Mouse (Mus musculus): ENCODE measurements at regions not wholly inside any gene's neighbourhood (a gene's known extent, or its start where the extent isn't known, plus 50 kb on each side); places are given as distances from the start of the nearest gene placed in this dataset.
"Not testable (repeated sequence)": the region's sequence is repeated elsewhere in the genome, so short reads cannot be mapped to it uniquely, and the experiment has no call there.

- H3K4me3 ChIP-seq = no peak overlapping the region
- ATAC-seq (ENCODE audit: low FRiP score, low read depth) = no peak
- H3K4me1 ChIP-seq (replicated peaks) = no peaks in the 10 kb centered on the region
- H3K36me3 ChIP-seq = no peaks in the 10 kb centered on the region
- H3K4me2 ChIP-seq = no peak overlapping the region
- WGBS = 77% methylated on average over 7 of the region's 7 CpGs
- no peak overlapping the region for H3K27ac ChIP-seq (replicated peaks)
- H3K9me3 ChIP-seq = no peaks in the 10 kb centered on the region
- H3K9ac ChIP-seq = no peak overlapping the region
- no peaks in the 10 kb centered on the region for H3K27me3 ChIP-seq
Measured at GRCm38 (mm10) chr13:26114136-26114535, 655.8 kb downstream of the Hdgfl1 start.

DNA sequence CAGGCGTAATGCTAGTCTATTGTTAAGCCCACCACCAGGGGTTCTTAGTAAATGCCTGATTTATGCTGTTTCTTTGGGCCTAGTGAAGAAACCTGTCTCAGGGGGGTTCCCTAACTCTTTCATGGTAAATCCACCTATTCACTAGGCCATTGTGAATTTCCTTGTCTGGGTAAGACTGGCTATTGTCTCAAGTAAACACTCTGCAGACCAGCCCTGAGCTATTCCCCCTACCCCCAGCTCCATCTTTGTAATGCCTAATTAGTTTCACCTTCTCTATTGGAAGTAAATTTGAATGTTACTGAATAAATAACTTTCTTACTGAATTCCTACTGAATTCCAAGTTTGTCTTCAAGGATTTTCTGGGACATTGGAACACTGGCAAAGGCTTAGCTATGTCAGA is 656.2 kb downstream of the Hdgfl1 start:
- WGBS = 32% methylated on average over 1 of the region's 1 CpGs
- not testable (repeated sequence) for H3K9me3 ChIP-seq; H3K9ac ChIP-seq; ATAC-seq (ENCODE audit: low FRiP score, low read depth); H3K36me3 ChIP-seq; H3K4me1 ChIP-seq (replicated peaks); H3K4me3 ChIP-seq; H3K27ac ChIP-seq (replicated peaks); H3K4me2 ChIP-seq; H3K27me3 ChIP-seq

DNA sequence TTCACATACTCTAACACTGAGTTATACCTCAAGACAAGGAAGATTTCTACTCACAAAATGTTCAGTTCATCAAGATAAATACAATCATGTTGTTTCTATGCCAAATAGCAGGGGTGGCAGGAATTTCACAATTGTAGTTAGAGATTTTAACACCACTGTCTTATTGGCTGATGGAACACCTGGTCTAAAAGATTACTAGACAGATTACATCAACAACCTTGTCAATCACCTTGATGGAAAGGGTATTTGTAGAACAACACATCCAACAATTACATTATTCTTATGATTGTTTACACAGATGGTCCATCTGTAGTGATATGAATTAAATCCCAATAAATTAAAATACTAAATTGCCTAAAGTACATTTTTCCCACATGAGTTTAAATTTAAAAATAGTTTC is 657.4 kb downstream of the Hdgfl1 start:
- no peak for ATAC-seq (ENCODE audit: low FRiP score, low read depth)
- Histone ChIP-seq H3K4me2 (no peak overlapping the region), H3K4me3 (no peak overlapping the region), H3K27ac (replicated peaks) (no peak overlapping the region), H3K4me1 (replicated peaks) (no peaks in the 10 kb centered on the region), H3K9me3 (no peaks in the 10 kb centered on the region), H3K9ac (no peak overlapping the region), H3K36me3 (no peaks in the 10 kb centered on the region), H3K27me3 (no peaks in the 10 kb centered on the region)

DNA sequence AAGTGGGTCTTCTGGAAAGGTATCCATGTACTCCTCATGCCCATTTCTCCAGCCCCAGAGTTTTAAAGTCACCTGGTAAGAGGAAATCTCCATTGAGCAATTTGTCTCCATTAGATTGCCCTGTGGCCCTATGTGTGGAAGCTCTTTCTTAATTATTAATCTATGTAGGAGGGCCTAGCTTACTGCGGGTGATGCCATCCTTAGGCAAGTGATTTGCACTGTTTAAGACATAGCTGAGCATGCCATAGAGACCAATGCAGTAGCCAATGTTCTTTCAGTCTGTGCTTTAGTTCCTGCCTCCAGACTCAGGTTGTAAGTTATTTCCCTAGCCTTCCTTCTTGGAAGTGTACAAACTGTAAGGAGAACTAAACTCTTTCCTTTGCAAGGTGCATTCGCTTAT is 661.0 kb downstream of the Hdgfl1 start:
- Histone ChIP-seq H3K4me3 (no peak overlapping the region), H3K36me3 (no peaks in the 10 kb centered on the region), H3K27ac (replicated peaks) (no peak overlapping the region), H3K9ac (no peak overlapping the region), H3K27me3 (no peaks in the 10 kb centered on the region), H3K4me2 (no peak overlapping the region), H3K9me3 (no peaks in the 10 kb centered on the region), H3K4me1 (replicated peaks) (no peaks in the 10 kb centered on the region)
- no peak for ATAC-seq (ENCODE audit: low FRiP score, low read depth)
- WGBS = 91% methylated on average over 2 of the region's 2 CpGs

GRCm38 (mm10) chr13:26088727-26089126 is 681.2 kb downstream of the Hdgfl1 start:
- H3K4me1 ChIP-seq (replicated peaks) = no peaks in the 10 kb centered on the region
- no peak overlapping the region for H3K4me3 ChIP-seq
- ATAC-seq (ENCODE audit: low FRiP score, low read depth) = no peak
- no peak overlapping the region for H3K27ac ChIP-seq (replicated peaks)
- no peaks in the 10 kb centered on the region for H3K9me3 ChIP-seq
- 76% methylated on average over 3 of the region's 3 CpGs for WGBS
- no peaks in the 10 kb centered on the region for H3K27me3 ChIP-seq
- H3K4me2 ChIP-seq = no peak overlapping the region
- H3K9ac ChIP-seq = no peak overlapping the region
- no peaks in the 10 kb centered on the region for H3K36me3 ChIP-seq

- H3K27me3 ChIP-seq = no peaks in the 10 kb centered on the region
- WGBS = 51% methylated on average over 2 of the region's 2 CpGs
- ATAC-seq (ENCODE audit: low FRiP score, low read depth) = no peak
- H3K4me3 ChIP-seq = no peak overlapping the region
- H3K27ac ChIP-seq (replicated peaks) = peak overlapping the region; percentile 65; the same call in 1 of the 2 replicates
- H3K9me3 ChIP-seq = no peaks in the 10 kb centered on the region
- H3K36me3 ChIP-seq = no peaks in the 10 kb centered on the region
- no peak overlapping the region for H3K9ac ChIP-seq
- H3K4me1 ChIP-seq (replicated peaks) = peaks cover 7% of the 10 kb centered on the region; the same call in 1 of the 2 replicates
- no peak overlapping the region for H3K4me2 ChIP-seq
Measured at GRCm38 (mm10) chr13:26080814-26081213, 689.2 kb downstream of the Hdgfl1 start.

DNA sequence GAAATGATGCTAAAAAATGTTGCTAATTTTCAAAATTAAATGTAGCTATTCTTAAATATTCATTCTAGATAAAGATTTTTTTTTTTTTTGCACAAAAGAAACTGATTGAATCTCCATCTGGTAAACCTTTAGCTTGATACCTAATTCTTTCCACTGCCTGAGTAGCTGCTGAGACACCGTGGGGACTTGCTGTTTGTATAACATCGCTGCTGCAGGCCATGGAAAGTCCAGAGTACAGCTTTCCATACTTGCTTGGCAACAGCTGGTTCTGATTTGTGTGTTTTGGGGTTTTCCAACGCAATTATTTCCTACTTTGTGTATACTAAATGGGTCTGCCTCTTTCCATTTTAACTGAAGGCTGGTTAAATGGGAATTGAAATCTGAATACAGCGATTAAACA is 689.7 kb downstream of the Hdgfl1 start:
- H3K4me1 ChIP-seq (replicated peaks) = peaks cover 7% of the 10 kb centered on the region; the same call in 1 of the 2 replicates
- ATAC-seq (ENCODE audit: low FRiP score, low read depth) = no peak
- no peak overlapping the region for H3K4me3 ChIP-seq
- 53% methylated on average over 4 of the region's 4 CpGs for WGBS
- no peaks in the 10 kb centered on the region for H3K9me3 ChIP-seq
- no peaks in the 10 kb centered on the region for H3K27me3 ChIP-seq
- no peak overlapping the region; the same call in 1 of the 2 replicates for H3K27ac ChIP-seq (replicated peaks)
- no peaks in the 10 kb centered on the region for H3K36me3 ChIP-seq
- no peak overlapping the region for H3K4me2 ChIP-seq
- no peak overlapping the region for H3K9ac ChIP-seq

- no peak for ATAC-seq (ENCODE audit: low FRiP score, low read depth)
Measured at GRCm38 (mm10) chr13:26079362-26079761, 690.6 kb downstream of the Hdgfl1 start.

DNA sequence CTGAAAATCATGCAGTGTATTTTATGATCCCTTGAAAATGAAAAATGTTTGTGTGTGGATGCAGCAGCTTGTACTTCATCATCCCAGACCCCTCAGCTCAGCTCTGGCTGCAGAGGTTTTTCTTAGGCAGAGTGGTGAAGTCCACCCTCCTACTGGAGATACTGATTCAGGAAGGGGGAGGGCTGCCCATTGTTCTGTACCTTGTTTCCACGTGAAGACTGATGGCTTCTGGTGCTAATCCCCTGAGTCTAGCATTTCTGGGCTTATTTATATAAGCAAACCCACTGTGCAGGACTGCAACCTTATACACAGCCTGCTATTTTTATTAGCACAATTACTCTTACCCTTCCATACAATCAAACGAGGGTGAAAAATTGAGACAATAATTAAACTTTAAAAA is 708.6 kb downstream of the Hdgfl1 start:
- Histone ChIP-seq H3K4me2 (no peak overlapping the region), H3K4me3 (no peak overlapping the region), H3K4me1 (replicated peaks) (no peaks in the 10 kb centered on the region), H3K27me3 (no peaks in the 10 kb centered on the region), H3K36me3 (no peaks in the 10 kb centered on the region), H3K9me3 (no peaks in the 10 kb centered on the region), H3K27ac (replicated peaks) (no peak overlapping the region), H3K9ac (no peak overlapping the region)
- ATAC-seq (ENCODE audit: low FRiP score, low read depth) = no peak
- WGBS = 29% methylated on average over 2 of the region's 2 CpGs

More at GRCm38 (mm10) chr13:26079362-26079761, 690.6 kb downstream of the Hdgfl1 start:
- Histone ChIP-seq H3K27ac (replicated peaks) (no peak overlapping the region), H3K9ac (no peak overlapping the region), H3K4me2 (no peak overlapping the region), H3K4me3 (no peak overlapping the region), H3K27me3 (no peaks in the 10 kb centered on the region), H3K4me1 (replicated peaks) (peaks cover 7% of the 10 kb centered on the region; the same call in 1 of the 2 replicates), H3K9me3 (no peaks in the 10 kb centered on the region), H3K36me3 (no peaks in the 10 kb centered on the region)
- WGBS = 96% methylated on average over 1 of the region's 1 CpGs

GRCm38 (mm10) chr13:26037699-26038098 is 732.3 kb downstream of the Hdgfl1 start:
- Histone ChIP-seq H3K4me1 (replicated peaks) (no peaks in the 10 kb centered on the region), H3K9ac (no peak overlapping the region), H3K27ac (replicated peaks) (no peak overlapping the region), H3K4me3 (no peak overlapping the region), H3K9me3 (no peaks in the 10 kb centered on the region), H3K36me3 (no peaks in the 10 kb centered on the region), H3K4me2 (no peak overlapping the region), H3K27me3 (no peaks in the 10 kb centered on the region)
- no peak for ATAC-seq (ENCODE audit: low FRiP score, low read depth)

GRCm38 (mm10) chr13:26026386-26026785 is 743.6 kb downstream of the Hdgfl1 start:
- H3K27me3 ChIP-seq = no peaks in the 10 kb centered on the region
- H3K27ac ChIP-seq (replicated peaks) = no peak overlapping the region
- no peak for ATAC-seq (ENCODE audit: low FRiP score, low read depth)
- H3K4me1 ChIP-seq (replicated peaks) = no peaks in the 10 kb centered on the region
- H3K4me3 ChIP-seq = no peak overlapping the region
- no peaks in the 10 kb centered on the region for H3K36me3 ChIP-seq
- no peak overlapping the region for H3K4me2 ChIP-seq
- WGBS = 88% methylated on average over 3 of the region's 3 CpGs
- no peak overlapping the region for H3K9ac ChIP-seq
- no peaks in the 10 kb centered on the region for H3K9me3 ChIP-seq

GRCm38 (mm10) chr13:26024696-26025095 is 745.3 kb downstream of the Hdgfl1 start:
- no peak for ATAC-seq (ENCODE audit: low FRiP score, low read depth)

GRCm38 (mm10) chr13:26020491-26020890 is 749.5 kb downstream of the Hdgfl1 start:
- ATAC-seq (ENCODE audit: low FRiP score, low read depth) = no peak
- Histone ChIP-seq H3K9me3 (no peaks in the 10 kb centered on the region), H3K4me2 (no peak overlapping the region), H3K4me3 (no peak overlapping the region), H3K9ac (no peak overlapping the region), H3K4me1 (replicated peaks) (no peaks in the 10 kb centered on the region), H3K27me3 (no peaks in the 10 kb centered on the region), H3K36me3 (no peaks in the 10 kb centered on the region), H3K27ac (replicated peaks) (no peak overlapping the region)
- WGBS = 91% methylated on average over 2 of the region's 2 CpGs

More at GRCm38 (mm10) chr13:26024696-26025095, 745.3 kb downstream of the Hdgfl1 start:
- Histone ChIP-seq H3K27me3 (no peaks in the 10 kb centered on the region), H3K4me1 (replicated peaks) (no peaks in the 10 kb centered on the region), H3K9me3 (no peaks in the 10 kb centered on the region), H3K36me3 (no peaks in the 10 kb centered on the region), H3K9ac (no peak overlapping the region), H3K4me3 (no peak overlapping the region), H3K27ac (replicated peaks) (no peak overlapping the region), H3K4me2 (no peak overlapping the region)

All from hindbrain, embryonic 15.5 days (tissue).